Comparison of ENCODE assay signal across 12 mouse cellular contexts in the genomic region with DNA sequence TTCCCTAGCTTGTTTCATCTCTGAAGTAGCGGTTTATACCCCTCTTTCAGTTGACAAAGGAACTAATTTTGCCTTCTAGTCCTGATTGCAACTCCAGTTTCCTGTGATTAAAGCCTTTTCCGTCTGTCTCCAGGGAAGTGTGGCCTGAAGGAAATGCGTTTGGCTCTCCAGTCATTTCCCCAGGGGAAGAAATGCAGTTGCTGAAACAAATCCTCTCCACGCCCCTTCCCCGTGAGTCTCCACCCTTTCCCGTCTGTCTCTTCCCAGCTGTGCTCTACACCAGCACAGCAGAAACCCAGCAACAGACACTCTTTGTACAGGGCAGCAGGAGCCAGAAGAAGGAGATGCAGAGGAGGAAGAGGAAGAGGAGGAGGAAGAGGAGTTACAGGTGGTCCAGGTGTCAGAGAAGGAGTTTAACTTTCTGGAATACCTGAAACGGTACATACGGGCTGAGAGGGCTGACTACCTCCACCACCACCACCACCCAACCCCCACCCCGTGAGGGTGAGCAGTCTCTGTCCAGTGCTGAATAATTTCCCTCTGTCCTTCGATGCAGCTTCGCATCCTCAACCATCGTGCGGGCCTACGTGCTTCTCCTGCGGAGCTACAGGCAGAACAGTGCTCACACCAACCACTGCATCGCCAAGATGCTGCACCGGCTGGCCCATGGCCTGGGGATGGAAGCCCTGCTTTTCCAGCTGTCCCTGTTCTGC. TPM values are rescaled to one million over a fixed set of nuclear protein-coding genes. Genes with fewer than 3 reads are reported as not detected.
DNase-seq lines count a peak whose midpoint lies in the region; ATAC-seq lines count a peak whose summit lies in the region.
"Had no signal": no experiment of that assay in that cellular context is flagged by ENCODE, and none has a peak within 500 bp of the region (broad histone marks: within the 10 kb centered on the region; RNA-seq: fewer than 3 reads in every experiment).

No protein-coding gene starts in this region.

- no peaks in the 10 kb centered on the region for H3K4me1 ChIP-seq in embryonic facial prominence, embryonic 11.5 days (ENCODE audit: control insufficient read depth, insufficient read depth, low read length)
- no peaks in the 10 kb centered on the region for H3K4me1 ChIP-seq in embryonic facial prominence, embryonic 10.5 days
- H3K4me1 ChIP-seq in embryonic facial prominence, embryonic 15.5 days: no peaks in the 10 kb centered on the region
- H3K4me1 ChIP-seq in intestine, embryonic 16.5 days (ENCODE audit: control insufficient read depth, insufficient read depth, low read length): no peaks in the 10 kb centered on the region
- no peaks in the 10 kb centered on the region for H3K4me1 ChIP-seq in forebrain, embryonic 16.5 days (replicated peaks; ENCODE audit: control insufficient read depth, insufficient read depth, low read length)

- no peak overlapping the region for H3K9ac ChIP-seq in embryonic facial prominence, embryonic 11.5 days (replicated peaks; ENCODE audit: low read length)
- H3K9ac ChIP-seq in embryonic facial prominence, embryonic 15.5 days: no peak overlapping the region
- H3K9ac ChIP-seq in intestine, embryonic 16.5 days (ENCODE audit: low read depth, low read length): no peak overlapping the region
- H3K9ac ChIP-seq in forebrain, embryonic 16.5 days (replicated peaks; ENCODE audit: low read depth, low read length): no peak overlapping the region

- peak; percentile 30 for DNase-seq in embryonic facial prominence, embryonic 11.5 days (ENCODE audit: low spot score)
- DNase-seq in embryonic facial prominence, embryonic 10.5 days (ENCODE audit: low spot score): no peak
- peak; percentile 81 for DNase-seq in lung, postnatal 10 days
- no peak for DNase-seq in frontal cortex, postnatal 10 days (ENCODE audit: low spot score in 2 of 2)
- no peak for DNase-seq in spleen, adult 18-20 months
- DNase-seq: cerebellum, adult 8-10 months; right cerebral cortex, postnatal 4 days had no signal

- H3K27me3 ChIP-seq in embryonic facial prominence, embryonic 11.5 days (ENCODE audit: control insufficient read depth, insufficient read depth, low read length): no peaks in the 10 kb centered on the region
- no peaks in the 10 kb centered on the region for H3K27me3 ChIP-seq in embryonic facial prominence, embryonic 10.5 days (replicated peaks; ENCODE audit: low read depth, poor library complexity, severe bottlenecking)
- H3K27me3 ChIP-seq in embryonic facial prominence, embryonic 15.5 days: no peaks in the 10 kb centered on the region
- H3K27me3 ChIP-seq in intestine, embryonic 16.5 days (replicated peaks; ENCODE audit: control insufficient read depth, insufficient read depth, low read length): no peaks in the 10 kb centered on the region
- H3K27me3 ChIP-seq in forebrain, embryonic 16.5 days (replicated peaks; ENCODE audit: control insufficient read depth, insufficient read depth, low read length): no peaks in the 10 kb centered on the region

- no peak overlapping the region for H3K27ac ChIP-seq in embryonic facial prominence, embryonic 11.5 days (replicated peaks; ENCODE audit: low read depth, low read length)
- no peak overlapping the region for H3K27ac ChIP-seq in embryonic facial prominence, embryonic 10.5 days (replicated peaks)
- H3K27ac ChIP-seq in embryonic facial prominence, embryonic 15.5 days (replicated peaks): peak overlapping the region; percentile 72; the same call in 1 of the 2 replicates
- peak overlapping the region; percentile 58; the same call in 1 of the 2 replicates for H3K27ac ChIP-seq in intestine, embryonic 16.5 days (ENCODE audit: low read length)
- H3K27ac ChIP-seq in forebrain, embryonic 16.5 days (ENCODE audit: low read length): no peak overlapping the region
- H3K27ac ChIP-seq: left cerebral cortex, adult 2 months had no signal

- no peaks in the 10 kb centered on the region for H3K9me3 ChIP-seq in embryonic facial prominence, embryonic 11.5 days (replicated peaks; ENCODE audit: control insufficient read depth, low read length)
- no peaks in the 10 kb centered on the region for H3K9me3 ChIP-seq in embryonic facial prominence, embryonic 10.5 days
- no peaks in the 10 kb centered on the region for H3K9me3 ChIP-seq in embryonic facial prominence, embryonic 15.5 days (replicated peaks)
- no peaks in the 10 kb centered on the region for H3K9me3 ChIP-seq in intestine, embryonic 16.5 days (ENCODE audit: control insufficient read depth, low read length)
- H3K9me3 ChIP-seq in forebrain, embryonic 16.5 days (ENCODE audit: control insufficient read depth, low read length): no peaks in the 10 kb centered on the region

- WGBS in embryonic facial prominence, embryonic 11.5 days: 79% methylated on average over 17 of the region's 17 CpGs
- WGBS in embryonic facial prominence, embryonic 10.5 days: 81% methylated on average over 17 of the region's 17 CpGs
- WGBS in embryonic facial prominence, embryonic 15.5 days: 61% methylated on average over 17 of the region's 17 CpGs
- WGBS in intestine, embryonic 16.5 days: 85% methylated on average over 17 of the region's 17 CpGs
- 86% methylated on average over 17 of the region's 17 CpGs for WGBS in forebrain, embryonic 16.5 days

- H3K4me3 ChIP-seq in embryonic facial prominence, embryonic 11.5 days (ENCODE audit: low read depth, low read length): no peak overlapping the region
- no peak overlapping the region; the same call in 1 of the 2 replicates for H3K4me3 ChIP-seq in embryonic facial prominence, embryonic 10.5 days
- H3K4me3 ChIP-seq in embryonic facial prominence, embryonic 15.5 days (replicated peaks): no peak overlapping the region
- H3K4me3 ChIP-seq in intestine, embryonic 16.5 days (ENCODE audit: low read length): no peak overlapping the region
- no peak overlapping the region for H3K4me3 ChIP-seq in forebrain, embryonic 16.5 days (replicated peaks; ENCODE audit: low read length)
- H3K4me3 ChIP-seq: left cerebral cortex, adult 2 months had no signal

- no peak for ATAC-seq in embryonic facial prominence, embryonic 11.5 days (replicated peaks; ENCODE audit: insufficient number of reproducible peaks, low FRiP score, low TSS enrichment, low read depth)
- no peak for ATAC-seq in embryonic facial prominence, embryonic 15.5 days (ENCODE audit: insufficient number of reproducible peaks, low FRiP score, low TSS enrichment, low read depth)
- ATAC-seq in intestine, embryonic 16.5 days: 0 out of 2 replicates have a peak, but pooled peaks have one; percentile 56
- ATAC-seq in forebrain, embryonic 16.5 days: no peak

- H3K4me2 ChIP-seq in embryonic facial prominence, embryonic 11.5 days (ENCODE audit: low read depth, low read length): no peak overlapping the region
- H3K4me2 ChIP-seq in embryonic facial prominence, embryonic 15.5 days (replicated peaks): no peak overlapping the region
- no peak overlapping the region for H3K4me2 ChIP-seq in intestine, embryonic 16.5 days (ENCODE audit: low read depth, low read length)
- H3K4me2 ChIP-seq in forebrain, embryonic 16.5 days (ENCODE audit: low read length): no peak overlapping the region; the same call in 1 of the 2 replicates

- H3K36me3 ChIP-seq in embryonic facial prominence, embryonic 11.5 days (replicated peaks; ENCODE audit: control insufficient read depth, insufficient read depth, low read depth, low read length): peaks cover 50% of the 10 kb centered on the region
- peaks cover 100% of the 10 kb centered on the region for H3K36me3 ChIP-seq in embryonic facial prominence, embryonic 10.5 days (replicated peaks)
- H3K36me3 ChIP-seq in embryonic facial prominence, embryonic 15.5 days: peaks cover 93% of the 10 kb centered on the region
- H3K36me3 ChIP-seq in intestine, embryonic 16.5 days (ENCODE audit: control insufficient read depth, insufficient read depth, low read length): peaks cover 6% of the 10 kb centered on the region; the same call in 1 of the 2 replicates
- peaks cover 13% of the 10 kb centered on the region for H3K36me3 ChIP-seq in forebrain, embryonic 16.5 days (ENCODE audit: control insufficient read depth, insufficient read depth)

RNA-seq across cellular contexts. Expression of gene Apon, which starts 6.7 kb away (rescaled TPM):
- polyA plus RNA-seq in embryonic facial prominence, embryonic 11.5 days (2014; fragmentation: Nextera tagmentation; extraction: Ambion mirVana): 0.21 and 0.80 TPM in 2 replicates
- polyA plus RNA-seq in embryonic facial prominence, embryonic 10.5 days (2016; fragmentation: Nextera tagmentation; extraction: Ambion mirVana): 0.49 and 0.69 TPM in 2 replicates
- polyA plus RNA-seq in embryonic facial prominence, embryonic 15.5 days (2015; fragmentation: Nextera tagmentation; extraction: Ambion mirVana): 0.27 TPM in 1 of 2 replicates, not detected in the other
- 0.18 and 0.20 TPM in 2 replicates for polyA plus RNA-seq in intestine, embryonic 16.5 days (2015; fragmentation: Nextera tagmentation; extraction: Ambion mirVana)
- not detected in 2 replicates for polyA plus RNA-seq in forebrain, embryonic 16.5 days (2015; fragmentation: Nextera tagmentation; extraction: Ambion mirVana)

RNA-seq across cellular contexts. Expression of gene Timeless, which starts 15.3 kb away (rescaled TPM):
- 64.2 and 66.6 TPM in 2 replicates for polyA plus RNA-seq in embryonic facial prominence, embryonic 11.5 days (2014; fragmentation: Nextera tagmentation; extraction: Ambion mirVana)
- polyA plus RNA-seq in embryonic facial prominence, embryonic 10.5 days (2016; fragmentation: Nextera tagmentation; extraction: Ambion mirVana): 95.9 and 103 TPM in 2 replicates
- 43.8 and 48.1 TPM in 2 replicates for polyA plus RNA-seq in embryonic facial prominence, embryonic 15.5 days (2015; fragmentation: Nextera tagmentation; extraction: Ambion mirVana)
- polyA plus RNA-seq in intestine, embryonic 16.5 days (2015; fragmentation: Nextera tagmentation; extraction: Ambion mirVana): 29.0 and 33.3 TPM in 2 replicates
- polyA plus RNA-seq in forebrain, embryonic 16.5 days (2015; fragmentation: Nextera tagmentation; extraction: Ambion mirVana): 29.4 and 32.2 TPM in 2 replicates

RNA-seq across cellular contexts. Expression of gene Apof, which starts 21.3 kb away (rescaled TPM):
- polyA plus RNA-seq in embryonic facial prominence, embryonic 11.5 days (2014; fragmentation: Nextera tagmentation; extraction: Ambion mirVana): not detected in 2 replicates
- 0.11 TPM in 1 of 2 replicates, not detected in the other for polyA plus RNA-seq in embryonic facial prominence, embryonic 10.5 days (2016; fragmentation: Nextera tagmentation; extraction: Ambion mirVana)
- polyA plus RNA-seq in embryonic facial prominence, embryonic 15.5 days (2015; fragmentation: Nextera tagmentation; extraction: Ambion mirVana): not detected in 2 replicates
- 1.5 and 3.5 TPM in 2 replicates for polyA plus RNA-seq in intestine, embryonic 16.5 days (2015; fragmentation: Nextera tagmentation; extraction: Ambion mirVana)
- polyA plus RNA-seq in forebrain, embryonic 16.5 days (2015; fragmentation: Nextera tagmentation; extraction: Ambion mirVana): not detected in 2 replicates
- polyA plus RNA-seq: C2C12 had no signal

RNA-seq across cellular contexts. Expression of gene Mip, which starts 21.5 kb away (rescaled TPM):
- 0.45 TPM in 1 of 2 replicates, not detected in the other for polyA plus RNA-seq in embryonic facial prominence, embryonic 11.5 days (2014; fragmentation: Nextera tagmentation; extraction: Ambion mirVana)
- polyA plus RNA-seq in embryonic facial prominence, embryonic 10.5 days (2016; fragmentation: Nextera tagmentation; extraction: Ambion mirVana): not detected in 2 replicates
- 0.23 and 0.28 TPM in 2 replicates for polyA plus RNA-seq in embryonic facial prominence, embryonic 15.5 days (2015; fragmentation: Nextera tagmentation; extraction: Ambion mirVana)
- 0.06 TPM in 1 of 2 replicates, not detected in the other for polyA plus RNA-seq in intestine, embryonic 16.5 days (2015; fragmentation: Nextera tagmentation; extraction: Ambion mirVana)
- polyA plus RNA-seq in forebrain, embryonic 16.5 days (2015; fragmentation: Nextera tagmentation; extraction: Ambion mirVana): not detected in 2 replicates
- polyA plus RNA-seq: C2C12 had no signal

RNA-seq across cellular contexts. Expression of gene Stat2, which starts 23.2 kb away (rescaled TPM):
- polyA plus RNA-seq in embryonic facial prominence, embryonic 11.5 days (2014; fragmentation: Nextera tagmentation; extraction: Ambion mirVana): 12.7 and 13.4 TPM in 2 replicates
- 14.3 and 15.3 TPM in 2 replicates for polyA plus RNA-seq in embryonic facial prominence, embryonic 10.5 days (2016; fragmentation: Nextera tagmentation; extraction: Ambion mirVana)
- 15.0 and 17.0 TPM in 2 replicates for polyA plus RNA-seq in embryonic facial prominence, embryonic 15.5 days (2015; fragmentation: Nextera tagmentation; extraction: Ambion mirVana)
- polyA plus RNA-seq in intestine, embryonic 16.5 days (2015; fragmentation: Nextera tagmentation; extraction: Ambion mirVana): 16.4 and 18.0 TPM in 2 replicates
- 18.7 and 23.3 TPM in 2 replicates for polyA plus RNA-seq in forebrain, embryonic 16.5 days (2015; fragmentation: Nextera tagmentation; extraction: Ambion mirVana)

Comparison
In these comparisons a context has a peak if more than half of its experiments do, and no peak if none do; other contexts are left out.
1. DNase-seq: peak in embryonic facial prominence, embryonic 11.5 days (single experiment) and lung, postnatal 10 days (single experiment); none in embryonic facial prominence, embryonic 10.5 days (single experiment), frontal cortex, postnatal 10 days (0 of 2) and spleen, adult 18-20 months (0 of 2).
2. H3K27ac ChIP-seq: peak in embryonic facial prominence, embryonic 15.5 days (single experiment) and intestine, embryonic 16.5 days (single experiment); none in embryonic facial prominence, embryonic 11.5 days (single experiment), embryonic facial prominence, embryonic 10.5 days (single experiment) and forebrain, embryonic 16.5 days (single experiment).